9 mouse cellular contexts compared by ENCODE assay signal in the genomic region with DNA sequence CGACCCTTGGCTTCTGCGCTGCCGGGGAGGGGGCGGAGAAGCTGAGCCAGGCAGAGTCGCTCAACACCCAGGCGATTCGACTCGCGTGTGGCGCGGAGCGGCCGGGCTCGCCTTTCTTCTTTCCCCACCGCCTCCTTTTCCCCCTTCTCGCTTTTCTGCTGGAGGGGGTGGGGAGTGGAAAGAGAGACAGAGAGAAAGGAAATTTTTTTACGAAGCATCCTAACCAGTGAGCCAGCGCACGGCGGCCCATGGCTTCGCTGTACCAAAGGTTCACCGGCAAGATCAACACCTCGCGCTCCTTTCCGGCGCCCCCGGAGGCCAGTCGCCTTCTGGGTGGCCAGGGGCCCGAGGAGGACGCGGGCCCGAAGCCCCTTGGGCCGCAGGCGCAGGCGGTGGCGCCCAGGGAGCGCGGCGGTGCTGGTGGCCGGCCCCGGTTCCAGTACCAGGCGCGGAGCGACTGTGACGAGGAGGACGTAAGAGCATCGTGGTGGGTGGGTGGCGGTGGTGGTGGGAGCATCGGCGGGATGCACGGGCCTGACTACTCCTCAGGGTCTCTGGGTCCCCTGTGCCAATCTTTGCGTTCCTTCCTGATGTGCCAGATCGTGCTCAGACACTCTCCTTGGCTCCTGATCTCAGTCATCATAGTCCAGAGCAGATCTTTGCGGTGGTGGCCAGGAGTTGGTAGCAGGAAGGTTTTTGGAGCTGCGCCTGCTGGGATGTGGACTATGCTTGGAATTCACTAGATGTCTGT.
DNase-seq lines count a peak whose midpoint lies in the region; ATAC-seq and TF ChIP-seq lines count a peak whose summit lies in the region.
"Had no signal": no experiment of that assay in that cellular context is flagged by ENCODE, and none has a peak within 500 bp of the region (broad histone marks: within the 10 kb centered on the region; RNA-seq: fewer than 3 reads in every experiment).

No protein-coding gene starts in this region.

- H3K4me2 ChIP-seq in lung, embryonic 15.5 days = peak overlapping the region; percentile 44
- peak overlapping the region; percentile 55 for H3K4me2 ChIP-seq in embryonic facial prominence, embryonic 12.5 days (replicated peaks)
- peak overlapping the region; percentile 54 for H3K4me2 ChIP-seq in intestine, embryonic 15.5 days (replicated peaks)
- H3K4me2 ChIP-seq in midbrain, postnatal 0 days (ENCODE audit: low read depth, low read length, poor library complexity, severe bottlenecking) = peak overlapping the region; percentile 90
- H3K4me2 ChIP-seq: liver, embryonic 15.5 days had no signal

- ATAC-seq in lung, embryonic 15.5 days (ENCODE audit: borderline replicate concordance, extremely low read depth, low FRiP score, low TSS enrichment) = no peak
- no peak for ATAC-seq in embryonic facial prominence, embryonic 12.5 days (ENCODE audit: insufficient number of reproducible peaks, insufficient read depth, low FRiP score, low TSS enrichment)
- no peak for ATAC-seq in intestine, embryonic 15.5 days
- peak; percentile 67 for ATAC-seq in midbrain, postnatal 0 days (ENCODE audit: low FRiP score)
- ATAC-seq in activated CD4-positive, CD25-positive, alpha-beta regulatory T cell, adult 4 months = no peak

- H3K27me3 ChIP-seq in lung, embryonic 15.5 days = peaks cover 30% of the 10 kb centered on the region
- H3K27me3 ChIP-seq in embryonic facial prominence, embryonic 12.5 days = peaks cover 43% of the 10 kb centered on the region
- peaks cover 29% of the 10 kb centered on the region for H3K27me3 ChIP-seq in intestine, embryonic 15.5 days (replicated peaks)
- no peaks in the 10 kb centered on the region for H3K27me3 ChIP-seq in midbrain, postnatal 0 days (ENCODE audit: insufficient read depth, low read length)

- no peaks in the 10 kb centered on the region for H3K4me1 ChIP-seq in lung, embryonic 15.5 days
- 0 out of 2 replicates have a peak, but pooled peaks cover 3% of the 10 kb centered on the region for H3K4me1 ChIP-seq in embryonic facial prominence, embryonic 12.5 days
- H3K4me1 ChIP-seq in intestine, embryonic 15.5 days (replicated peaks) = 0 out of 2 replicates have a peak, but pooled peaks cover 2% of the 10 kb centered on the region
- H3K4me1 ChIP-seq in midbrain, postnatal 0 days (ENCODE audit: insufficient read depth, low read length) = peaks cover 4% of the 10 kb centered on the region
- H3K4me1 ChIP-seq: liver, embryonic 15.5 days had no signal

- H3K9me3 ChIP-seq in lung, embryonic 15.5 days = no peaks in the 10 kb centered on the region
- H3K9me3 ChIP-seq in embryonic facial prominence, embryonic 12.5 days = no peaks in the 10 kb centered on the region
- no peaks in the 10 kb centered on the region for H3K9me3 ChIP-seq in intestine, embryonic 15.5 days
- H3K9me3 ChIP-seq in midbrain, postnatal 0 days (ENCODE audit: low read length) = no peaks in the 10 kb centered on the region
- H3K9me3 ChIP-seq: liver, embryonic 15.5 days had no signal

- peak overlapping the region; percentile 13; the same call in 1 of the 2 replicates for H3K4me3 ChIP-seq in lung, embryonic 15.5 days
- peak overlapping the region; percentile 30 for H3K4me3 ChIP-seq in embryonic facial prominence, embryonic 12.5 days
- H3K4me3 ChIP-seq in intestine, embryonic 15.5 days (replicated peaks) = peak overlapping the region; percentile 6
- H3K4me3 ChIP-seq in midbrain, postnatal 0 days (ENCODE audit: low read depth, low read length) = peak overlapping the region; percentile 67
- H3K4me3 ChIP-seq: liver, embryonic 15.5 days had no signal

- no peaks in the 10 kb centered on the region for H3K36me3 ChIP-seq in lung, embryonic 15.5 days
- H3K36me3 ChIP-seq in embryonic facial prominence, embryonic 12.5 days = no peaks in the 10 kb centered on the region
- no peaks in the 10 kb centered on the region for H3K36me3 ChIP-seq in intestine, embryonic 15.5 days
- no peaks in the 10 kb centered on the region for H3K36me3 ChIP-seq in midbrain, postnatal 0 days (ENCODE audit: insufficient read depth, low read length)
- H3K36me3 ChIP-seq: liver, embryonic 15.5 days had no signal

- DNase-seq in lung, postnatal 10 days = no peak
- peak; percentile 58 for DNase-seq in midbrain, postnatal 0 days (ENCODE audit: low spot score)
- no peak for DNase-seq in adrenal gland, adult 2 months
- DNase-seq in urinary bladder, adult 2 months (ENCODE audit: low spot score) = no peak

- TF ChIP-seq CTCF in midbrain, postnatal 0 days (IDR thresholded peaks at IDR 0.05) = no peak

- H3K9ac ChIP-seq in lung, embryonic 15.5 days = no peak overlapping the region
- no peak overlapping the region for H3K9ac ChIP-seq in embryonic facial prominence, embryonic 12.5 days
- no peak overlapping the region for H3K9ac ChIP-seq in intestine, embryonic 15.5 days
- H3K9ac ChIP-seq in midbrain, postnatal 0 days (replicated peaks; ENCODE audit: low read length, poor library complexity, severe bottlenecking) = peak overlapping the region; percentile 93
- H3K9ac ChIP-seq: liver, embryonic 15.5 days had no signal

- H3K27ac ChIP-seq in lung, embryonic 15.5 days = no peak overlapping the region
- H3K27ac ChIP-seq in embryonic facial prominence, embryonic 12.5 days = no peak overlapping the region
- H3K27ac ChIP-seq in intestine, embryonic 15.5 days = no peak overlapping the region
- H3K27ac ChIP-seq in midbrain, postnatal 0 days (ENCODE audit: low read depth, low read length) = peak overlapping the region; percentile 68
- H3K27ac ChIP-seq: liver, embryonic 15.5 days had no signal

- WGBS in lung, embryonic 15.5 days = 1% methylated on average over 54 of the region's 55 CpGs
- 2% methylated on average over 51 of the region's 55 CpGs for WGBS in embryonic facial prominence, embryonic 12.5 days
- 2% methylated on average over 54 of the region's 55 CpGs for WGBS in intestine, embryonic 15.5 days
- WGBS in midbrain, postnatal 0 days = 3% methylated on average over 44 of the region's 55 CpGs

Comparison
In these comparisons a context has a peak if more than half of its experiments do, and no peak if none do; other contexts are left out.
1. H3K4me3 ChIP-seq: peak in every context shown above with its lines; median percentile 67 in midbrain, postnatal 0 days; 30 in embryonic facial prominence, embryonic 12.5 days; 13 in lung, embryonic 15.5 days; 6 in intestine, embryonic 15.5 days.